Mouse (Mus musculus) natural killer cell, adult 2 months (primary cell): ENCODE results near the gene Map7d2.
"Not testable (repeated sequence)": the region's sequence is repeated elsewhere in the genome, so short reads cannot be mapped to it uniquely, and the experiment has no call there.

Experiments
- DNase-seq, 2 experiments: peaks; one replicate each; pipeline ENCODE4 v3.0.0; 2022; ENCODE audit warnings: low spot score in 2 of 2

Gene Map7d2

DNA sequence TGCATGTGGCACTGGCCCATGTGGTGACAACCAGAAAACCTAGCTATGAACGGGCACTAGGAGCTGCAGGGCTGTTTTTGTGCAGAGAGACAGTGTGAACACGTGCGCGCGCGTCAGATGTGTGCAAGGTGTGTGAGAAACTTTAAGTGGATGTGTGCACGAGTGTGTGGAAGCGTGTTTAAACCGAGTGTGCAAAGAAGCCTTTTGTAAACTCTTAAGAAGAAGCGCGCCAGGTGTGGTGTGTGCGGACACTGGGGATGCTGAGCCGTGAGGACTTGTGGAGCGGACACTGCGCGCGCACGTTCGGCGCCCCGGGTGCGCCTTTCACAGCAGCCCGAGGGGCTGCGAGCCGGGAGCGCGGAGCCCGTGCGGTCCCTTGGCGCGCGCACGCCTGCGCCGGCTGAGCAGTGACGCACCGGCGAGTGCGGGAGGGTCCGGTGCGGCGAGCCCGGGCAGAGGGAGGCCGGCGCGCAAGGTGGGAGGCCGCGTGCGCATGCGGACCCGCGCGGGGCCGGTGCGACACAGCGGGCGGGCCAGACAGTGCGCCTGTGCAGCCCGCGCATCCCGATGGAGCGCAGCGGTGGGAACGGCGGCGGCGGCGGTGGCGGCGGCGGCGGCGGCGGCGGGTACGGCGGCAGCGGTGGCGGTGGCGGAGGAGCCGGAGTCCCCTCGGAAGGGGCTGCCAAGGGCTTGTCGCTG, at the start of gene Map7d2:
TSS of gene Map7d2 (plus strand) at position 443 of the 699 bp plus-strand sequence.
- peak in 1 of 2 experiments; percentile 1 for DNase-seq

- DNase-seq = peak; percentile 59 to 80
Measured at GRCm38 (mm10) chrX:159371831-159372752, 42.3 kb upstream of the Map7d2 start, which contains the start of gene Eif1ax. Gene Eif1ax, plus strand, starts transcription at chrX:159372178.

GRCm38 (mm10) chrX:159372753-159373144, 41.6 kb upstream of the Map7d2 start:
- no peak for DNase-seq

- no peak for DNase-seq
Measured at GRCm38 (mm10) chrX:159387105-159387504, 27.3 kb upstream of the Map7d2 start.

GRCm38 (mm10) chrX:159388953-159389352, 25.4 kb upstream of the Map7d2 start:
- DNase-seq = no peak

- no peak for DNase-seq
Measured at GRCm38 (mm10) chrX:159390347-159390962, 23.9 kb upstream of the Map7d2 start.

- DNase-seq = no peak
Measured at GRCm38 (mm10) chrX:159391239-159391638, 23.1 kb upstream of the Map7d2 start.

DNA sequence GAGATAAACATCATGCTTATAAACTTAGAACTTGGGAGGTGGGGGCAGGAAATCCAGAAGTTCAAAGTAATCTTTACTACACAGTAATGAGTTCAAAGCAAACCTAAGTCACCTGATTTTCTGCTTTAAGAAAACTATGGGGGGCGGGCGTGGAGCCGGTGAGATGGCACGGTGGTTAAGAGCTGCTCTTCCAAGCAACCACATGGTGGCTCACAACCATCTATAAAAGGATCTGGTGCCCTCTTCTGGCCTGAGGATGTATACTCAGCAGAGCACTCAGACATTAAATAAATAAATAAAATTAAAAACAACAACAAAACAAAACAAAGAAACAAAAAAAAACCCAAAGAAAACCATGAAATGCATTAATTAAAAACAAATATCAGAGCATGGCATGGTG, 5.1 kb upstream of the Map7d2 start:
- DNase-seq = peak in 1 of 2 experiments; percentile 38

DNA sequence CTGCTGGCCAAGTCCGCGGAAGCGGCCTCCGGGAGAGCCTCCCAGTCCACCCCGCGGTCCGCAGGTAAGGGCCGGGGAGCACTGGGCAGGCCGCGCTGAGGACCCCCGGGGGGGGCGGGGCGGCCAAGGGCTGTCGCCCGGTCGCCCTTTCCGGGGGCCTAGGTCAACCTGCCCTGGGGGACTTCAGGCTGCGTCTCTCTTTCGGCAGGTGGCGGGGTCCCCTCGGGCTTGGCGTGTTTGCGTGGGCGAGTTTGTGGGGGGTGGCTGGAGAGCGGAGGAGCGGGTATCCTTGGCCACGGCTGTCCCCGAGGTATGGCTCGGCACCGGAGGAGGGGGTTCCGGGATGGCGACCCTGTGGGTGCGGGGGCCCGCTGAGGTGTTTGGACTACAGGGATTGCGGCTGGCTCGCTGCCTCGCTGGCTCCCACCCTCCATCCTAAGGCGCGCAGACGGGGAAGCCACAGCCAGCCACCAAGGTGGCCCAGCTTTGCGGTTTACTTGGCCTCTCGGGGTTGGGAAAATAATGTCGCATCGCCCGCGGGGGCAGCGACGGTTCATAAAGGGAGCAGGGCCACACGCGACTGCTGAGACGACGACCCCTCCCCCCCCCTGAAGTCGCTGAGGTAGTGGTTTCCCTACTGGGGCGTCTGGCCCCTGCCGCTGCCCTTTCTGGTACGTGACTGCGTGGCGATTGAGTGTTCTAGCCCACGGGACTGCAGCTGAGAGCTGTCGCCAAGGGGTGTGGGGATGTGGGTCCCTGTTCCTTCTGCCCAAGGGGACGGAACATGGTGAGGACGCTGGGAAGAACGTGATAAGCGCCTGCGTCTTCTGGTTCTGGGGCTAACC, 679 bp downstream of the Map7d2 start:
- DNase-seq = peak in 1 of 2 experiments; percentile 0

DNA sequence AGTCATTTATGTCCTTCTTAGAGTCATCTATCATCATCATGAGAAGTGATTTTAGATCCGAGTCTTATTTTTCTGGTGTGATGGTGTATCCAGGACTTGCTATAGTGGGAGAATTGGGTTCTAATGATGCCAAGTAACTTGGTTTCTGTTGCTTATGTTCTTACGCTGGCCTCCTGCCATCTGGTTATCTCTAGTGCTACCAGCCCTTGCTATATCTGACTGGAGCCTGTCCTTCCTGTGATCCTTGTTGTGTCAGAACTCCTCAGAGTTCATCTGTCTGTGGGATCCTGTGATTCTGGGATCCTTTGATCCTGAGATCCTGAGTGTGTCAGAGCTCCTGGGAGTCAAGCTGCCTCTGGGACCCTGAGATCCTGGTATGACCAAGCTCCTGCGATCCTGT, 16.1 kb downstream of the Map7d2 start:
- not testable (repeated sequence) for DNase-seq

DNA sequence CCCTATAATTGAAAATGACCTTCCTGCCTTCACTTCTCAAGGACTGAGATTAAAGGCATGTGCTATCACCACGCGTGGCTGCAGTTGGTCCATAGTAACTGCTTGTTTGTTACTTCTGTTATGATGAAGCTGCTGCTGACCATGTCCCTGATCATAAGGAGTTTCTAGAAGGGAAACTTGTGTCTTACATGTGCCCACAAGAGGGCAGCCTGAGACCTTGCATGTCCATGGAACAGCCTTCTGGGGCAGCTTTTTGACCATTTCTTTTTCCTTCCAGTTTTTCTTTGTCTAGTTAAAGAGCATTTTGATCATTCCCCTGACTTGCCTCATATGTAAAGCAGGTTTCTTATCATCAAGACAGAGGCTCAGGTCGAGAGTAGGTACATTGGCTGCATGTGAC, 27.8 kb downstream of the Map7d2 start:
- DNase-seq = peak in 1 of 2 experiments; percentile 0

DNA sequence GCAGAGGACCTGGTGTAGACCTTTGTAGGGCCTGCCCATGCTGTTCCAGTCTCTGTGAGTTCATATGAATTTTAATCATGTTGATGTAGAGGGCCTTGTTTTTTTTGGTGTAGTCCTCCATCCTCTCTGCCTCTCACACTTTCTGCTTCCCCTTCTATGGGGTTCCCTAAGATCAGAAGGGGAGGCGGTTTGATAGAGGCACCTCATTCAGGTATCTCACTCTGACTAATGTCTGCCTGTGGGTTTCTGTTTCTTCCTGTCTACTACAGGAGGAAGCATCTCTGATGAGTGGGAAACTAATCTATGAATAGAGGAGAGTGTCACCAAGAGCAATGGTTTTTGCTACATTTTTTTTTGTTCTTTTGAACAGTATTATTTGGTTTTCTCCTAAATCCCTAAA, 32.8 kb downstream of the Map7d2 start:
- no peak for DNase-seq

GRCm38 (mm10) chrX:159459006-159459654, 44.8 kb downstream of the Map7d2 start:
- no peak for DNase-seq

DNA sequence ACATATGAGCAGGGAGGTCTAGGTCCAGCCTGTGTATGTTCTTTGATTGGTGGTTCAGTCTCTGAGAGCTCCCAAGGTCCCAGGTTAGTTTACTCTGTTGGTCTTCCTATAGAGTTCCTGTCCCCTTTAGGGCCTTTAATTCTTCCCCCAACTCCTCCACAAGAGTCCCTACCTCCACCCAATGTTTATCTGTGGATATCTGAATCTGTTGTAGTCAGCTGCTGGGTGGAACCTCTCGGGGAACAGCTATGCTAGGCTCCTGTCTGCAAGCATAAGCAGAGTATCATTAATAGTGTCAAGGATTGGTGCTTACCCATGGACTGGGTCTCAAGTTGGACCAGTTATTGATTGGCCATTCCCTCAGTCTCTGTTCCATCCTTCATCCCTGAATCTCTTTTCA, 60.4 kb downstream of the Map7d2 start:
- DNase-seq = no peak

- DNase-seq = not testable (repeated sequence)
Measured at GRCm38 (mm10) chrX:159478243-159478940, 64.0 kb downstream of the Map7d2 start.

- DNase-seq = no peak
Measured at GRCm38 (mm10) chrX:159484247-159484646, 69.9 kb downstream of the Map7d2 start.

- no peak for DNase-seq
Measured at GRCm38 (mm10) chrX:159503181-159503580, 88.8 kb downstream of the Map7d2 start.

- no peak for DNase-seq
Measured at GRCm38 (mm10) chrX:159508331-159509036, 94.1 kb downstream of the Map7d2 start.

- peak in 1 of 2 experiments; percentile 1 for DNase-seq
Measured at GRCm38 (mm10) chrX:159509042-159509441, 94.7 kb downstream of the Map7d2 start.
